Mouse (Mus musculus) T-helper 17 cell (primary cell): ENCODE data around the gene Diras1.

Source experiments
- in situ Hi-C, 2 experiments: fragments of 300-600 bp; cut with MboI, MseI; formaldehyde crosslinking; loops; 1 replicate in 1 of 2; 2 replicates in 1 of 2; pipeline ENCODE4 v1.15.1; 2025; ENCODE audit warnings: high pct_unique_total_duplicates in 2 of 2

Gene Diras1

DNA sequence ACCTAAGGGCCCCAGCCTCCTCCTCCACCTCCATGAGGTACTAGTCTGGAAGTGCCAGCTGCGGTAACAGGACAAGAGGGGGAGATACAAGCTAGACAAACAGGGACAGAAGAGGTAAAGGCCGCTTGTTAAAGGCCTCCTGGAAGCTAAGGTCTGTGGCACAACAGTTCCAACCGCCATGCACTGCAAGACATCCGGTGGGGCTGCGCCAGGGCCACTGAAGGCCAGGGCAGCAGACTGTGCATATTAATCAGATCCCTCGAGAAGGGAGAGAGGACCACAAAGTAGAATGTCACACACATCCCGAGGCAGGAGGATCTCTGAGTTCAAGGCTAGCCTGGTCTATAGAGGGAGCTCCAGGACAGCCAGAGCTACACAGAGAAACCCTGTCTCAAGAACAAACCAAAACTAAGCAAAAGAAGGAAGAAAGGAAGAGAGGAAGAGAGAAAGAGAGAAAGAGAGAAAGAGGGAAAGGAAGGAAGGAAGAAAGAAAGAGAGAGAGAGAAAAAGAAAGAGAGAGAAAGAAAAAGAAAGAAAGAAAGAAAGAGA, 43.8 kb downstream of the Diras1 start:
- in situ Hi-C loops = no loop called here

DNA sequence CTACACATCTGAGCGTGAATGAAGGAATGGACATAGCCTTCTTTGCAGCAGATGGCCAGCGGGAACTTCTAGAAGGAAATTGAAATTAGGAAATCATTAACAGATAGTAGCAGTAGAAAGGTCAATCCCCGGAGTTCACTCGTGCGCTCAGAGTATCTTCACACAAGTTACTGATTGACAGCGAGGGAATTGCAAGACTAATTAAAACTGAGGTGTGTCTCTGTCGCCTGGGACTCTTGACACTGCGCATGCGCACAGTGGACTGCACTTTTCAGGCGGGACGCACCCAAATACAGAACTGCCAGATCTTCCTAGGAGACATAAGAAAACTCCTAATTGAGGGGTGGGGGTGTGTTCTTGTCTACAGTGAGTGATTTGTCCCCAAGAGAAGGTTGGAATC, 50.0 kb downstream of the Diras1 start:
- in situ Hi-C loops = no loop called here

- in situ Hi-C loops = no loop called here
Measured at GRCm38 (mm10) chr10:80973722-80974121, 51.7 kb downstream of the Diras1 start.

GRCm38 (mm10) chr10:80972071-80972987, 53.1 kb downstream of the Diras1 start:
- in situ Hi-C loops = no loop called here

DNA sequence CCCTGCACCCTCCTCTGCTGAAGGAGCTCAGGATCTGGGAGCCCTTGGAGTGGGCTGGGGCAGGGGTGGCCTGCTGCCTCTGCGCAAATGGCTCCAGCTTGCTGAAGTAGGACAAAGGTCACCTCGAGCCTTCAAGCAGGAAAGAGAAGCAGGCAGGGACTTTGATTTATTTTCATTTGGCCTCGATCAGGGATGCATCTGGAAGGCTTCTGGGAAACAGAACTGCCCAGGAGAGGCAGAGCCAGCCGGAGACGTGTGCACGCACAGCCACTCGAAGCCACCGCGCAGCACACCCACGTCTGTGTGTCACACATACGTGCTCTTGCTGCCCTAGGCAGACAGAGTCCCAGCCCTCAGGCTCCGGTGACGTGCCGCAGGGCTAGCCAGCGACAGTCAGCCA, 53.9 kb downstream of the Diras1 start:
- in situ Hi-C loops = no loop called here

GRCm38 (mm10) chr10:80970159-80970558, 55.3 kb downstream of the Diras1 start:
- in situ Hi-C loops = no loop called here
